Mouse (Mus musculus): ENCODE data around the gene Ap1s2. TPM values are rescaled to one million over a fixed set of nuclear protein-coding genes. Genes with fewer than 3 reads are reported as not detected.

Gene Ap1s2
- polyA plus RNA-seq, 1 experiment from 2014 or later = 12.3 TPM

GRCm38 (mm10) chrX:163958467-163958875, 49.7 kb downstream of the Ap1s2 start, which contains the start of gene Zrsr2:
Gene Zrsr2 (minus strand): TSS chrX:163958661.
- TF ChIP-seq CTCF (IDR thresholded peaks at IDR 0.05) = no peak
- peak; percentile 95 for ATAC-seq
- POLR2A ChIA-PET = interaction anchor here (0.6 kb wide), 2 partner anchors 18 to 57 kb away, joined by 3 to 6 read pairs; no protein-coding TSS in a partner anchor
- in situ Hi-C loops (cut with MboI; ENCODE audit: low pct_unique_long_range_greater_than_20kb) = loop anchor here (10.0 kb wide), 1 partner anchor 116 kb away; the partner anchor contains the start of gene Siah1b
- H3K27me3 ChIP-seq = peaks cover 9% of the 10 kb centered on the region
- CTCF ChIA-PET = interaction anchor here (1.3 kb wide), 1 partner anchor 108 kb away, joined by 3 read pairs; no protein-coding TSS in a partner anchor
- DNase-seq (ENCODE audit: low read depth, low spot score) = peak; percentile 37

DNA sequence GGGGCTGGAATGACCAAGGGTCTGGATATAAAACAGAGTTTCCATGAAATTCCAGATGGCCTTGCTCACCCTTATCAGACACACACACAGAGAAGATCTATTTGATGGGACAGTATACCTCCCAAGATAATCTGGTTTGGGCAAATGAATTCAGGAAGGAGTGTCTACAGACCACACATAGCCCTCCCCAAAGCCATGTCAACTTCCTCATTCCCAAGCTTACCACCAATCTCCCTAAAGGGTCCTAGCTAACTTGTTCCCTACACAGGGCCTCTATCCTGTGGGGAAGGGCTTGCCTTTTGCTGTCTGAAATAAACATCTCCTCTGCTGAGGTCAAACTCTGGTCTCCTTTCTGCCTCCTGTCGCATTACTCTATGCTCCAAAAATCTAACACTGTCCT, 72.3 kb downstream of the Ap1s2 start:
- ChIA-PET POLR2A (no interaction called here), CTCF (interaction anchor here (1.4 kb wide), 2 partner anchors 16 to 86 kb away, joined by 3 to 5 read pairs; no protein-coding TSS in a partner anchor)
- TF ChIP-seq CTCF (IDR thresholded peaks at IDR 0.05) = no peak
- no peak for DNase-seq (ENCODE audit: low read depth, low spot score)
- H3K27me3 ChIP-seq = no peaks in the 10 kb centered on the region
- no peak for ATAC-seq
- in situ Hi-C loops (cut with MboI; ENCODE audit: low pct_unique_long_range_greater_than_20kb) = no loop called here

DNA sequence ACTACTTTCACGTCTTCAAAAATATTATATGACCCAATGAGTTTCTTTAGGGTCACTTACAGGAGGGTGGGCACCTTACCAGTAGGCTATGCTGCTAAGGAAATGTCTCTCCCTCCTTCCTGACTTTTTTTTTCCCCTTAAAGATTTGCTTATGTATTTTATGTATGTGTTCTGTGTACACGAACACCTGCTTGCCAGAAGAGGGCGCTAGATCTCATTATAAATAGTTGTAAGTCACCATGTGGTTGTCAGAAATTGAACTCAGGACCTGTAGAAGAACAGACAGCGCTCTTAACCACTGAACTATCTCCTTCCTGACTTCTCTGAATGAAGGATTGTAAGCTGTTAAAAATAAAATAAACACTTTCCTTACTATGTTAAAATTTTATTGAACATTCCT, 72.7 kb downstream of the Ap1s2 start:
- CTCF ChIA-PET = interaction anchor here (0.8 to 1.4 kb wide), 3 partner anchors 16 to 85 kb away, joined by 3 to 5 read pairs (median 3); no protein-coding TSS in a partner anchor
- POLR2A ChIA-PET = no interaction called here
- in situ Hi-C loops (cut with MboI; ENCODE audit: low pct_unique_long_range_greater_than_20kb) = no loop called here

DNA sequence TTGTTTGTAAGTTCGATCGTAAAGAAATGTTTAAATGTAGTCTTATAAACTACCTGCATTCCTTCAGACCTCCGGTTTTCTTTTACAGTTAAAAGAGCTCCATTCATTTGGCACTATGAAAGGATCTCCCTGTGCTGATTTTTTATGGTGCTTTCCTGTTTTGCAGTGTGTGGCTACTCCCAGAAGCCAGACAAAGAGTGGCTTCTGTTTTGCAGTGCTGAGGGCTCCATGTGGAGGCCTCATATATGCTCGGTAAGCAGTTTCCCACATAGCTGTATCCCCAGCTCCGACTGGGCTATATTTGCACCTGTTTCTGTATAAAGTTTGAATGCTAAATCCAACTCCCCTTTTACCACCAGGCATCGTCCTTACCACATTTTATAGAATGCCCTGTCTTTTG, 73.3 kb downstream of the Ap1s2 start:
- no peak for ATAC-seq
- POLR2A ChIA-PET = no interaction called here
- no peaks in the 10 kb centered on the region for H3K27me3 ChIP-seq
- in situ Hi-C loops (cut with MboI; ENCODE audit: low pct_unique_long_range_greater_than_20kb) = no loop called here
- CTCF ChIA-PET = interaction anchor here (0.8 to 1.4 kb wide), 3 partner anchors 17 to 85 kb away, joined by 3 to 5 read pairs (median 3); no protein-coding TSS in a partner anchor
- no peak for DNase-seq (ENCODE audit: low read depth, low spot score)
- no peak for TF ChIP-seq CTCF (IDR thresholded peaks at IDR 0.05)

More for the DNA sequence above, 72.7 kb downstream of the Ap1s2 start:
- TF ChIP-seq CTCF (IDR thresholded peaks at IDR 0.05) = peak; percentile 35
- no peak for ATAC-seq
- no peaks in the 10 kb centered on the region for H3K27me3 ChIP-seq
- DNase-seq (ENCODE audit: low read depth, low spot score) = no peak

Other genes with a start within 250 kb of the Ap1s2 start
- not detected for gene Rnf138rt1, start 147.7 kb upstream of the Ap1s2 start, polyA plus RNA-seq (2021)
- 42.8 TPM for gene Zrsr2, start 49.6 kb downstream of the Ap1s2 start, polyA plus RNA-seq (2021)
- gene Car5b, start 119.0 kb downstream of the Ap1s2 start, polyA plus RNA-seq (2021) = 23.8 TPM
- 7.6 TPM for gene Siah1b, start 167.5 kb downstream of the Ap1s2 start, polyA plus RNA-seq (2021)
- not detected for gene Cltrn, start 179.8 kb downstream of the Ap1s2 start, polyA plus RNA-seq (2021)
- gene Ace2, start 230.3 kb downstream of the Ap1s2 start, polyA plus RNA-seq (2021) = 0.24 TPM

All from Patski (cell line).